Mouse (Mus musculus) gastrocnemius, postnatal 36 days (tissue): ENCODE measurements around the gene Adh6a. TPM values are rescaled to one million over a fixed set of nuclear protein-coding genes. Genes with fewer than 3 reads are reported as not detected.

Source experiments
- DNase-seq, 2 experiments: peaks; one replicate each; pipeline ENCODE4 v3.0.0; 2022
- intact Hi-C: fragments of 180-260 bp; cut with DNase I; formaldehyde crosslinking; loops from one replicate; pipeline ENCODE4 v1.15.1; 2025
- long read RNA-seq, 2 experiments: library from polyadenylated mRNA; stranded (forward); transcript quantifications; one replicate each; pipeline ENCODE4 v2.0.0; 2021
- total RNA-seq, 2 experiments: library from RNA; stranded (reverse); gene quantifications; 2 replicates each; pipeline ENCODE4 v1.2.3; 2021

The Adh6a gene
- not detected for total RNA-seq
- long read RNA-seq, experiment 1, result 0 reads
- long read RNA-seq, experiment 2, result 0 reads

DNA sequence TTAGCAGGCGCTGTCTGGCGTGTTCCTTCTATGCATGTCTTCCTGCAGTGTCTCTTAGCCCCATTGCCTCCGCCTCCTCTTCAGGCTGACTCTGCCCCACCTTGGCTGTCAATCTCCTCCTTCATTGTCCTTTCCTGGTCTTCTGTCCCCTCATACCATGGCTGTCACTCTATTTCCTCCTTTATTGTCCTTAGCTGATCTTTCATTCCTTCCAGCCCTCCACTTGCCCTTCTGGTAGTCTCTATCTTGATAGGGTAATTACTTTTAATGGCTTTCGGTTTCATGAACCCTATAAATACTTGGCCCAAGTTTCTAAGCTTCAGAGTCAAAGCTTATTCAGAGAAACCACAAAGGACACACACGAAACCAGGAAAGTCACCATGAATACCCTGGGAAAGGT, at the start of gene Adh6a:
Adh6a (plus strand) TSS at position 322 of the 400 bp plus-strand sequence.
- intact Hi-C loops, result no loop called here
- DNase-seq, result no peak

DNA sequence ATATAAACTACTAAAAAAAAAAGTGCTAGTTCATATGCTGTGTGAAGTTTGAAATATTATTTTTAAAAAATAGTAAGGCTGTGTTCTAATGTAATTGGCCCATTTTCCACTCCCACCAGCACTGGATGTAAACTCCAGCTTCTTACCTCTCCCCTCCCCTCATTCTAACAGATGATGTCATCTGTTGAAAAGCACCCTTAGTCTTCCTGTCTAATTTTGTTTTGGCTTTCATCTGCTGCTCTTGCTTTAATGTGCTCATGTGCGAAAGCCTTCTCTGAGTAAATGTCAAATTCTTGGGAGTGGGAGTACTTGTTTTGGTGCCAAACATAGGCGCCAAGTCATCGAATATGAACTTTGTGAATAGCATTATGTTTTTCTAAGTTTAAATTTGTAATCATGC, 48.4 kb upstream of the Adh6a start:
- intact Hi-C loops, result no loop called here
- no peak for DNase-seq

DNA sequence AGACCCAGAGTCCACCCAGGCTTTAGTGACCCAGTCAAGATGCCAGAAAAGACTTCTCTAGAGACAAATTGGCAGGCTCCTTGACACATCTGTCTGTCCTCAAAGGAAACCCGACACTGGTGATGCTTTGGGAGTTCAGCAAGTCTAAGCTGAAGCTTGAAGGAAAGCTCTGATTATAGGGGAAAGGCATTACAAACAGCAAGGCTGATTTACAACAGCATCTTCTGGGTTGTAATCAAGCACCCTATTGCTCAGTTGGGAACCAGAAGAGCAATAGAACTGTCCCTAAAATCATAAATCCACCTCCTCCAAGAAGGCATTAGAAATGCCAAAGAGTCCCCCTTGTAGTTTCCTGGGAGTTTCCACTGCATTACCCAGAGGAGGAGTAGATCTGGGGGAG, 42.6 kb upstream of the Adh6a start:
- no peak for DNase-seq
- intact Hi-C loops, result no loop called here

DNA sequence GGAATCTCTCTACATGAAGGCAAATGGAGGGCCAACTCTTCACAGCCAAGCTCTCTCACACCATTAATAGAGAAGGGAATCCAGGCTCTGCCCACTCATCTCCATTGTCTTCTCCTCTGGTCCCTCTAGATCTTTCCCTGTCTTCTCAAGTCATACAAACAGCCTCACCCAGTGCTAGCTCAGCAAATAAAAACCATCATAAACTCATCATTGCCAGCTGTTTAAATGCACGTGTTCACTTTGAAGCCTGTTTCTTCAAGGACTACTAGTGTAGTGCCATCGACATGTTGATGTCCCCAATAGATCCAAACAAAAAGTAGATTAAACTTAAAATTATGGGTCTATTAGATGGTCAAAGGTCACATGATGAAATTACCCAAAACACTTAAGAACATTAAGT, 41.8 kb upstream of the Adh6a start:
- DNase-seq, result no peak
- intact Hi-C loops, result no loop called here

DNA sequence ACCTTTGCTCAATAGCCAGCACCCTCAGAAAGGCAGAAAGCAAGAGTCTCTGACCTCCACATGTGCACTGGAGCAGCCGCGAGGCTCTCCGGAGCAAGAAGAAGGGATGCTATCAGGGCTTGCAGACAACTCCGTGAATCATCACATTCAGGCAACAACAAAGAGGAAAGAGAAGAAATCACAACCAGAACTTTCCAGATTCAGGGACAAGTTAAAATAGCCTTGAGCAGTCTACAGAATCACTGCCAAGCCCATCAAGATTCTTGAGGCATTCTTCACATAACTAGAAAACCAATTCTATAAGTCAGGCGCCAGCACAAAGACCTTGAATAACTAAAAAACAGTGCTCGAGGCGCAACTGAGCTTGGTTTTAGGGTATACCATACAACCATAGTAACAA, 40.0 kb upstream of the Adh6a start:
- intact Hi-C loops, result no loop called here
- DNase-seq, result no peak

DNA sequence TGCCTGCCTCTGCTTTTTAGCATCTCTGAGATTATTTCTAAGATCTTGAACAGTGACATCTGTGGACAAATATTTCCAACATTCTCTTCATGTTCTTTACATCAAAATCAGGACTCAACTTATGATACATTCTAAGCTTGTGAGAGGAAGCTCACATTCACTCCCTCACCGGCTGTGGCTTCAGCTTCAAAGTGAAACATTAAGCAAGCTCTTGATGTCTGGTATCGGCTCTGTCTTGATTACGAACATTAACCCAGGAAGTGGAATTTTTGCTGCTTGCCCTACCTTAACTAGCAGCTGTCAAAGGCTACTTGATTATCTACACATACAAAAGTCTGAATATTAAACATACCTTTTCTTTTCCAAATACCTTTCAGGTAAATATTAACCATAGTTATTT, 38.0 kb upstream of the Adh6a start:
- intact Hi-C loops, result no loop called here

DNA sequence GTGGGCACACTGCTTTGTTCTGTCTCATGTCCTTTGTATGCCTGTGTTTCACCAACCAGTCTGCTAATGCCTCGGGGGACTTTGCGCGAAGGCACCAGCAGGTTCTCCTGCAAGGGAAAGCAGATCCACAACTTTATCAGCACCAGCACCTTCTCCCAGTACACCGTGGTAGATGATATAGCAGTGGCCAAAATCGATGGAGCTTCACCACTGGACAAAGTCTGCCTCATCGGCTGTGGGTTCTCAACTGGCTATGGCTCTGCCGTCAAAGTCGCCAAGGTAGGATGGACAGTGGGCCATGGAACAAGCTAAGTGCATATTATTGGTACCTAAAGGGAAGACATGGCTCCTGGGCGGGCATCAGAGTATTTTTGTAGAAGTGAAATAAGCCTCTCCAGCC, 30.5 kb upstream of the Adh6a start:
- intact Hi-C loops, result no loop called here
- DNase-seq, result no peak

More for the DNA sequence above, 38.0 kb upstream of the Adh6a start:
- DNase-seq, result no peak

DNA sequence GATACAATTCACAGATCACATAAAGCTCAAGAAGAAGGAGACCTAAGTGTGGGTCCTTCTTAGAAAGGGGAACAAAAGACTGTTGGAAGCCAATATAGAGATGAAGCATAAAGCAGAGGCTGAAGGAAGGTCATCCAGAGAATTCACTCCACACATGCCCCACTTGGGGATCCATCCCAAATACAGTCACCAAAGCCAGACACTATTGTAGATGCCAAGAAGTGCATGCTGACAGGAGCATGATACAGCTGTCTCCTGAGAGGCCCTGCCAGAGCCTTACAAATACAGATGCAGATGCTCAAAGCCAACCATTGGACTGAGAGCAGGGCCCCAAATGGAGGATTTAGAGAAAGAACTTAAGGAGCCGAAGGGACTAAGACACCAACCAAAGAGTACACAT, 29.3 kb upstream of the Adh6a start:
- no peak for DNase-seq
- intact Hi-C loops, result no loop called here

DNA sequence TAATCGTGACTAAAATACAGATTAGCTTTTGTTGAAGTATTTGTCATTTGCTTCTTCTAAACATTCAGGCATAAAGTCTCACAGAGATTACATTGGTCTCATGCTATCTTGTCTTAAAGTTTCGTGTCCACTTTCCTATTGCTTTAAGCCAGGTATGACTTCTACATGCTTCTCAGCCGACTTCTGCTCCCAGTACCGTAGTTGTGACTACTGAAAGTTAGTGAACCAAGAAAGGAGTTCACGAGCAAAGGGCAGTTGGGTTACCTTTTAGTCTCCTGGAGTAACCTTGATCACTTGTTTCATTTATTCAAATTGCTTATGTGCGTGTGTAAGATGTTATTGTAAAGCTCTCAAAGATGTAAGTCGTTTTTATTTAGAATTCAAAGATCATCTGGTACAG, 27.1 kb upstream of the Adh6a start:
- DNase-seq, result no peak
- intact Hi-C loops, result no loop called here

DNA sequence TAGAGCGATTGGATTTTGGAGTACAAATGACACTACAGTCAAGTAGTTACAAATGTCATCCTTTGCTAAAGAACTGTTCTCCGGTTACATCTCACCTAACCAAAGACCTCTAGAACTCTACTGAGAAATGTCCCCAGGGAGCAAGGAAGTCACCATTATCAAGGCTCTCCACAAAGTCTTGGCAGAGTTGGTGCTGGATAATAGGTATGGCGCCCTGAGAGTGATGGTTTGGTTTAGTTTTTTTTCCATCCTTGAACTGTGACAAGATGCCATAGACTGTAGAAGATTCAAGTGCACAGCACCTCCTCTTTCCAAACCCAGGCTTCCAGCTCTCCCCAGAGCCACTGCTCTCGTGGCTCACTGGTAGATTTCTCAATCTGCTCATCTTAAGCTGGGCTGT, 25.4 kb upstream of the Adh6a start:
- intact Hi-C loops, result no loop called here
- DNase-seq, result no peak

DNA sequence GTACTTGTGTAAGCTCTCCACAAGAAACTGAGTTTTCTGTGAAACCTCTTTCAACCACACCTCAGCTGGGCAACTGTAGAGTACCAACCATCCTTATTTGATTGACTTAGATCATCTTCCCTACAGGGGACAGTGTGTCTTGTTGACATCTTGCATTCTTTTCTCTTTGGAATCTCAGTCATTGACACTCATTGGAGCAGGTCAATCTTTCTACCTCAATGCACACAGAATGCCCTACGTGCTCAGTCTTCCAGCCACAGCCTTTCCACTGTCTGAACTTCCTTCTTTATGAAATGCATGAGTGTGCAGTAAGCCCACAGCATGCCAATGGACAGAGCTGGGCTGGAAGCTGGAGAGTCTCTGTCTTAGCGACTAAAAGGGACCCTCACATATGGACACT, 22.4 kb upstream of the Adh6a start:
- DNase-seq, result no peak
- intact Hi-C loops, result loop anchor here (5.0 kb wide), 1 partner anchor 652 kb away; no protein-coding TSS in a partner anchor

DNA sequence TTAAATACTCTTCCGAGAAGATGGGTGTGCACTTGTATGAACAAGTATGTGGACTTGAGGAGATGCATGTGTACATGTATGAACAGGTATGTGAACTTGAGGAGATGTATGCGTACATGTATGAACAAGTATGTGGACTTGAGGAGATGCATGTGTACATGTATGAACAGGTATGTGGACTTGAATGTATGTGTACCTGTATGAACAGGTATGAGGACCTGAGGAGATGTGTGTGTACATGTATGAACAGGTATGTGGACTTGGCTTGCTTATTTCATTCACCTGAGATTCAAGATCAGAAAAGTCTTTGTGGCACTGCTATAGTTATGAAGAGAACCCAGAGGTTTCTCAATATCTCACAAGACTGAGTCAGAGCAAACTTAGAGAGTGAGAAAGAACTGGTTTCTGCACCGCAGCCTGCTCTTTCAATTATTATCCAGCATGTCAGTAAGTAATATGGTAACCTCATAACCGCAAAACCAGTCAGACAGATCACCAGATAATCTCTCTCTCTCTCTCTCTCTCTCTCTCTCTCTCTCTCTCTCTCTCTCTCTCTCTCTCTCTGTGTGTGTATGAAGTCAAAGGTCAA, 21.5 kb upstream of the Adh6a start:
- intact Hi-C loops, result loop anchor here (5.0 kb wide), 1 partner anchor 651 kb away; no protein-coding TSS in a partner anchor
- no peak for DNase-seq

DNA sequence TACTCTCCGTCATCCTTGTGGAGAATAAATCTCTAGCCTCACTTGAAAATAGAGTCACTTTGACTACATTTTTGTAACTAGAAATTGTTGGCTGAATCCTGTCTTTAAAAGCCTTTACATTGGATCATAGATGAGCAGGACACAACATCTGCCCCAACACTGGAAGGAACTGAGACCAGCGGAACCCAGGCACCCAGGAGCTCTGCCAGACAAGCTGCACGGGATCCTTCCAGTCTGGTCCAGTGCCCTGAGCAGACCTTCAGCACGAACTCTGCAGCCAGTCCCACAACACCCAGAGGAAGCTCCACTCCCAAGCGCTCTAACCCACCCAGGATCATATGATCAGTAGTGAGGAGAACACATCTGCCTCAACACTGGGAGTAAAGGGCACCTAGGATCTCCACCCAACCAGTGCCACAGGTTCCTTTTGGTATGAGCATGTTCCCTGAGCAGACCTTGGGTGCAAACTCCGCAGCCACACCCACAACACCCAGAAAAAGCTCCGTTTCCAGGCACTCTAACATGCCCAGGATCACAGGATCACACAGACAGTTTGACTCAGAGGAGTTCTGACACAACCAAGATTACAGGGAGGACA, 19.7 kb upstream of the Adh6a start:
- intact Hi-C loops, result loop anchor here (5.0 kb wide), 1 partner anchor 649 kb away; no protein-coding TSS in a partner anchor
- DNase-seq, result no peak

DNA sequence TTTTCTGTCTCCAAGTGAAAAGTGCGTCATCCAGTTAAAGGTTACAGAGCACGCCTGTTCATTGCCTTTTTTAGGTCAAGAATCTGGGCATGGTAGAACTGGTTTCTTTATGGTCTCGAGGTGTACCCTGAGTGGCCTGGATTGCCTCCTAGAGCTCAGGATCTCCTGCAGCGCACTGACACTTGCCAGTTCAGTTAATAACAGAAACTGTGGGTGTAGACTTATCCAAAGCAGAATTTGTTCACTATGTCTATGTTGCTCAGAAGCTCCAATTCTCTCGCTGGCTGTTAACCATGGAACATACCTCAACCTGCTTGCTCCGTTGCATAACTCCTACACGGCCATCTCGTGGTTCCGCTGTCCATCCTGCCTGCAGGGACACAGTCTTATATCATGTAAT, 13.0 kb upstream of the Adh6a start:
- no peak for DNase-seq
- intact Hi-C loops, result no loop called here

DNA sequence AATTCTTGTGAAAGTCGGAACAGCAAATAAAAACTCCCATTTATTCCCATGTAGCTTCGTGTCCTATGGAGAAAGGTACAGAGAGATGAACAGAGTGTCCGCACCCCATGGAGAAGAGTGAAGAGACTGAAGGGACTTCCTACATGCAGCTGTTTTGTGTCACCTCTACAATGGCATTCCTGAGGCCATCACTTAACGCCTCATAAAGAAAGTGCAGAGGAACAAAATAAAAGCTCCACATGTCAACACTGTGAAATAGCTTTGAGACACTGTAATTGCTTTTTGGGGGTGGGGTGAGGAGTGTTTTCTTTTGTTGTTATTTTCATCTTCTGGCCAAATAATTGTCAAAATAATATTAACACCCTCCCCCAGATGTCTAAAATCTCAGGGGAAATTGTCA, 10.4 kb upstream of the Adh6a start:
- intact Hi-C loops, result no loop called here
- no peak for DNase-seq

DNA sequence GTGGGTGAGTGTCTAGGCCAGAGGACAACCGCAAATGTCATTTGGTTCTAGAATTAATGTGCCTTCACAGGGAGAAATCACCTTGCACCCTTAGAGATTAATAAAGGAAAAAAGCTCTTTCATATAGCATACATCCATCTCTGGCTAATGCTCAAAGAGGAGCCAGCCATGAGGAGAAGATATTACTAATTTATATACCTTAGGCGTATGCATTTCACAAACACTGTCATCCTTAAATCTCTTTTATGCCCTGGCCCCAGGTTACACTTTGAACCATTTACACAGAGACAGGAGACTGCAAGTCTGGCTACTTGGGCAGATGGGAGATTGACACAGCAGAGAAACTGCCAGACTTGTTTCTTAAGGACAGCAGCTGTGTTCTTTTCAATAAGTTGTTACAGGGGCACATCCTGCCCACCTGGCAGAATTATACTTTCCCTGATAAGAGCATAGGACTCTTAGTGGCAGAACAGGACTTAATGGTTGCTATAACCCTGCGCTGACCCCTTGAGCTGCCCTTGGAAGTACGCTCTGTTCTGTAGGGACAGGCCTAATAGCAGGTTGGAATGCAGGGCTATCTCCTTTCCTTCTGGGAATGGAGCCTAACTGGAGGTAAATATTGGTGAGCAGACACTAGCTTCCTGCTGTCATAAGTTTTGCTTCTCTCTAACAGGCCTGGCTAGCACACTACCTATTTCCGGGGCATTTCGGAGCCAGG, 9.2 kb upstream of the Adh6a start:
- no peak for DNase-seq
- intact Hi-C loops, result no loop called here

DNA sequence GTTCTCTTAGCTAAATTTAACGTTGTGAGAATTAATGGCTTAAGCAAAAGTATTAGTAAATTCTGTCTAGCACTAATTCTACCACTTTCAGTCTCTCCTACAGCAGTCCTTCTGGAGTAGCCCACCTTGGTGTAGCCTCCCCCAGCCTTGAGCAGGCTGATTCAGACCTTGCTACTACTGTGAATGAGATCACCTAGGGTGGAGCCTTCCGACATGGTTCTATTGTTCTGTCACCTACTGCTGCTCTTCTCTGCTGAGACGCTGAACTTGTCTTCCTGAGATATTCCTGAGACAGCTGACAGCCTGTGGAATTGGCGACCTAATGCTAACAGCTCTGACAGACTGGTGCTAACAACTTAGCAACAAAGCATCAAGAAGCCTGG, 8.6 kb upstream of the Adh6a start:
- no peak for DNase-seq
- intact Hi-C loops, result no loop called here

DNA sequence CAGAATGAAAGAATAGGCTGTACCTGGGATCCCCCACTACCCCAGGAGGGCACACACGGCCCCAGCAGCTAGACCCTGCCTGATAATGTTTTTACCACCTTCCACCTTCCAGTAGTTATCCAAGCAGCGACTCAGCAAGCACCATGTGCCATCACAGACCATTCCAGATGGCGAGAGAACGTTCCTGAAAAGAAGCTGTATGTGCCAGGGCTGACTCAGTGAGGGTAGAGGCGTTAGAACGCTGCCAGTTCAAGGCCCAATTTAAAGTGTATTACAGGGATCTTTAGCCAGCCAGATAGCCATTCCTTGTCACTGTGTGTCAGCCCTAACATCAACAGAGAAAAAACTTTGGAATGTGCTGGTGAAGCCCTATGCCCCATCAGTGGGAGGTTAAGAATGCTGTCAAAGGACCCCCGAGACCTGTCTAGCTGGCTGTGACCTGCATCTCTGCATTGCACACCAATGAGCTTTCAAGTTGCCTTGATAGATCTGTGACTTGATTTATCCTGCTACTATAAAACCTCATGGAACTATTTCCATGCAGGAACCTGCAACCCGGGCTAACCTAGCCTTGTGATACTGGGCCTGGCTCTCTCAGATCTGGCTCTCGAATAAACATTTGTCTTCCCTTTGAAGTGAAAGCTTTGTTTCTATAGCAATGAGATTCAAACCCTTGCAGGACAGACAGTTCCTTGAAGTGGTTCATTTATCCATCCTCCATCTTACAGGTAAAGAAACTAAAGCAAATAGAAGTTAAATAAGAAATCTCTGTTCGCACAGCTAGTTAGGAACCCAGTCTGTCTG, 7.4 kb upstream of the Adh6a start:
- DNase-seq, result no peak
- intact Hi-C loops, result no loop called here

DNA sequence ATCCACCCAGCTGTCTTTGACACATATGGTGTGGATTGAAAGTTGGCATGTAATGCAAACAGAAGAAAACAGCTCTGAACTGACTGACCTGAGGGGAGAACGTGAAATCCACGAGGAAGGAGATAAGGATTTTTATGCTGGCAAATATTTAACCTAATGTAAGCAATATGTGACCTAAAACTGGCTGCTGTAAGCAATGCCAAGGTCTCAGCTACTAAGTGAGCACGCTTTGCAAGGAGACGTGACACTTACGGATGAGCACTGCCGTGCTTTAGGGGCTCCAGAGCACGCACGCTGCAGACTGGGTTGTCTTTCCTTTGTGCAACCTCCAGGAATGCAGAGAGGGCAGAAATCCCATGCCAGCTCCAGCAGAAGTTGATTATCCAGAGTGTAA, 6.8 kb upstream of the Adh6a start:
- intact Hi-C loops, result no loop called here
- no peak for DNase-seq

DNA sequence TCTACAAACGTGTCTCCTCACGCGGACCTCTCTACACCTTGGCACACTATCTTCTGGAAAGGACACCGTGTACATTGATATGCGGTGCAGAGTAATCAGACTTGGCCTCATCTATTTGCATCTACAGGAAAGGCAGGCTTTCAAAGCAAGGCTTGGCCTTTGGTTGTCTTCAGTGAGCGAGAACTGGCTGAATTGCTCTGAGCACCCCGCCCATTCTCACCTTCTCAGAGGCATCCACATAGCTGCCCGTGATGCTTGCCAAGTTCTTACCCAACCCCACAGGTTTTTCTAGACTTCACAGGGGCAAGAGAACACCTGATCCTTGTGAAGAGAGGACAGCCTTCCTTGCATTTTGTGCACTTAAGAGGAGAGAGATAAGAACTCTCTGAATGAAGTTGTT, 3.2 kb upstream of the Adh6a start:
- no peak for DNase-seq
- intact Hi-C loops, result no loop called here

DNA sequence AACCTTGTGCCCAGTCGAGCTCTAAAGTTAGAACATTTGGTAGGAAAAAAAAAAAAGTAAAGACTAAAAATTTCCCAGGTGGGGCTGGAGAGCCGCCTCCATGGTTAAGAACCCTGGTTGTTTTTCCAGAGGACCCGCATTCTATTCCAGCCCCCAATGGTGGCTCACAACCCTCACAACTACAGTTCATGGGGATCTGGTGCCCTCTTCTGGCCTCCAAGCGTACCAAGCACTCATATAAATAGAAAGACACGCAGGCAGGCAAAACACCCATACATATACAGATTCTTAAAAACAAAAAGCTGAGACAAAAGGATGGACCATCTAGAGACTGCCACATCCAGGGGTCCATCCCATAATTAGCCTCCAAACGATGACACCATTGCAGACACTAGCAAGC, 2.1 kb upstream of the Adh6a start:
- DNase-seq, result no peak
- intact Hi-C loops, result no loop called here
